Mouse (Mus musculus) CH12.LX (cell line): ENCODE results near the gene 4931428L18Rik. TPM values are rescaled to one million over a fixed set of nuclear protein-coding genes. Genes with fewer than 3 reads are reported as not detected.

Source experiments
- DNase-seq: peaks from one replicate; pipeline ENCODE4 v3.0.0-alpha.2; 2013; ENCODE audit errors: extremely low read depth
- H3K27ac ChIP-seq: 2 replicates; pipeline ENCODE4 v1.5.1; 2012; ENCODE audit warnings: low read depth, mild to moderate bottlenecking, control low read depth, moderate library complexity; ENCODE audit not compliant: insufficient read depth
- H3K27me3 ChIP-seq: replicated peaks from 2 replicates; pipeline ENCODE3; 2012; ENCODE audit warnings: inconsistent platforms
- H3K36me3 ChIP-seq, 2 experiments: replicated peaks in 1 of 2; 2 replicates each; pipeline versions ENCODE3 to v1.6.1; 2012; ENCODE audit warnings: inconsistent platforms in 1 of 2, low read length in 1 of 2, mild to moderate bottlenecking in 1 of 2, mixed read lengths in 1 of 2, moderate library complexity in 1 of 2; ENCODE audit not compliant: control insufficient read depth in 1 of 2, insufficient read depth in 1 of 2
- H3K4me1 ChIP-seq, 2 experiments: 2 replicates each; pipeline ENCODE4 v1.6.1; 2012; ENCODE audit warnings: inconsistent platforms in 1 of 2, moderate library complexity in 1 of 2; ENCODE audit not compliant: insufficient read depth in 2 of 2, control insufficient read depth in 1 of 2
- H3K4me2 ChIP-seq: 2 replicates; pipeline ENCODE4 v1.6.1; 2012; ENCODE audit warnings: low read depth, mild to moderate bottlenecking, control low read depth; ENCODE audit not compliant: poor library complexity, insufficient read depth, severe bottlenecking
- H3K4me3 ChIP-seq, 3 experiments: fragments of 150-350 bp in 1 of 3; sonication (generic) in 1 of 3; replicated peaks in 1 of 3; 2 replicates each; pipeline versions ENCODE3 to v1.5.1; 2011 to 2012; ENCODE audit warnings: low read depth in 2 of 3, low read length in 2 of 3, mild to moderate bottlenecking in 2 of 3, moderate library complexity in 2 of 3, control low read depth in 1 of 3, improper control_type of control experiment in 1 of 3, inconsistent platforms in 1 of 3, mixed read lengths in 1 of 3; ENCODE audit not compliant: poor library complexity in 1 of 3
- H3K79me2 ChIP-seq: replicated peaks from 2 replicates; pipeline ENCODE4 v1.6.1; 2012; ENCODE audit warnings: mild to moderate bottlenecking, moderate library complexity; ENCODE audit not compliant: control insufficient read depth, poor library complexity, insufficient read depth, severe bottlenecking; ENCODE audit errors: extremely low read depth
- H3K9ac ChIP-seq: 2 replicates; pipeline ENCODE4 v1.6.1; 2012; ENCODE audit warnings: low read depth, mild to moderate bottlenecking, control low read depth, moderate library complexity; ENCODE audit not compliant: insufficient read depth
- H3K9me3 ChIP-seq: replicated peaks from 2 replicates; pipeline ENCODE3; 2012; ENCODE audit warnings: low read length, inconsistent platforms, mixed read lengths
- CHD1 ChIP-seq: IDR thresholded peaks from 2 replicates; pipeline ENCODE4 v1.6.1; 2012; ENCODE audit warnings: low read depth, low read length, improper control_type of control experiment, inconsistent platforms
- ELF1 ChIP-seq: IDR thresholded peaks from 2 replicates; pipeline ENCODE4 v1.6.1; 2014; ENCODE audit warnings: low read depth, mild to moderate bottlenecking, inconsistent platforms, low read length, improper control_type of control experiment
- EP300 ChIP-seq: IDR thresholded peaks from 2 replicates; pipeline ENCODE4 v1.6.1; 2011; ENCODE audit warnings: low read length, improper control_type of control experiment
- ETS1 ChIP-seq: conservative IDR thresholded peaks from 2 replicates; pipeline ENCODE4 v1.6.1; 2012; ENCODE audit warnings: low read depth, mild to moderate bottlenecking, inconsistent platforms, low read length, improper control_type of control experiment, moderate library complexity
- GABPA ChIP-seq: IDR thresholded peaks from 2 replicates; pipeline ENCODE4 v1.6.1; 2012; ENCODE audit warnings: low read depth, low read length, improper control_type of control experiment, inconsistent platforms; ENCODE audit not compliant: insufficient replicate concordance
- HCFC1 ChIP-seq: IDR thresholded peaks from 2 replicates; pipeline ENCODE4 v1.6.1; 2012; ENCODE audit warnings: low read depth, mild to moderate bottlenecking, inconsistent platforms, low read length, improper control_type of control experiment
- JUN ChIP-seq: IDR thresholded peaks from 2 replicates; pipeline ENCODE4 v1.6.1; 2011; ENCODE audit warnings: low read depth, mild to moderate bottlenecking, low read length, improper control_type of control experiment, moderate library complexity; ENCODE audit not compliant: insufficient read depth
- MAX ChIP-seq: IDR thresholded peaks from 2 replicates; pipeline ENCODE4 v1.6.1; 2011; ENCODE audit warnings: low read length, improper control_type of control experiment
- MAZ ChIP-seq: IDR thresholded peaks from 2 replicates; pipeline ENCODE4 v1.6.1; 2012; ENCODE audit warnings: low read depth, mild to moderate bottlenecking, inconsistent platforms, low read length, improper control_type of control experiment, moderate library complexity
- MXI1 ChIP-seq: IDR thresholded peaks from 2 replicates; pipeline ENCODE4 v1.6.1; 2011; ENCODE audit warnings: mild to moderate bottlenecking, low read depth, low read length, improper control_type of control experiment
- MYC ChIP-seq: IDR thresholded peaks from 2 replicates; pipeline ENCODE4 v1.6.1; 2011; ENCODE audit warnings: low read depth, mild to moderate bottlenecking, improper control_type of control experiment, low read length
- NELFE ChIP-seq: IDR thresholded peaks from 2 replicates; pipeline ENCODE4 v1.6.1; 2011; ENCODE audit warnings: low read depth, low read length, improper control_type of control experiment
- NRF1 ChIP-seq: IDR thresholded peaks from 2 replicates; pipeline ENCODE4 v1.6.1; 2014; ENCODE audit warnings: low read depth, mild to moderate bottlenecking, inconsistent platforms, low read length, improper control_type of control experiment, moderate library complexity
- PAX5 ChIP-seq: IDR thresholded peaks from 2 replicates; pipeline ENCODE4 v1.6.1; 2012; ENCODE audit warnings: low read length, inconsistent platforms, mixed read lengths
- POLR2A ChIP-seq: IDR thresholded peaks from 2 replicates; pipeline ENCODE4 v1.6.1; 2011; ENCODE audit warnings: low read depth, mild to moderate bottlenecking, improper control_type of control experiment, low read length
- POLR2AphosphoS2 ChIP-seq: IDR thresholded peaks from 2 replicates; pipeline ENCODE4 v1.6.1; 2011; ENCODE audit warnings: low read depth, low read length, improper control_type of control experiment
- SIN3A ChIP-seq: IDR thresholded peaks from 2 replicates; pipeline ENCODE4 v1.6.1; 2012; ENCODE audit warnings: low read length, improper control_type of control experiment, inconsistent platforms
- TCF12 ChIP-seq: IDR thresholded peaks from 2 replicates; pipeline ENCODE4 v1.6.1; 2014; ENCODE audit warnings: low read depth, mild to moderate bottlenecking, inconsistent platforms, low read length, improper control_type of control experiment
- USF1 ChIP-seq: IDR thresholded peaks from 2 replicates; pipeline ENCODE4 v1.6.1; 2014; ENCODE audit warnings: low read depth, mild to moderate bottlenecking, inconsistent platforms, low read length, improper control_type of control experiment
- USF2 ChIP-seq: conservative IDR thresholded peaks from 2 replicates; pipeline ENCODE4 v1.6.1; 2011; ENCODE audit warnings: low read depth, low read length, improper control_type of control experiment
- ZC3H11A ChIP-seq: IDR thresholded peaks from 2 replicates; pipeline ENCODE4 v1.6.1; 2012; ENCODE audit warnings: low read depth, mild to moderate bottlenecking, inconsistent platforms, low read length, improper control_type of control experiment
- ZMIZ1 ChIP-seq: IDR thresholded peaks from 2 replicates; pipeline ENCODE4 v1.6.1; 2012; ENCODE audit warnings: low read depth, mild to moderate bottlenecking, inconsistent platforms, low read length, improper control_type of control experiment
- ZNF384 ChIP-seq: IDR thresholded peaks from 2 replicates; pipeline ENCODE4 v1.6.1; 2012; ENCODE audit warnings: low read depth, low read length, improper control_type of control experiment, inconsistent platforms
- dilution Hi-C: fragments of 300-500 bp; cut with MboI; formaldehyde crosslinking; loops from 2 replicates; pipeline ENCODE4 v1.14.3; 2020; ENCODE audit warnings: low sequenced_read_pairs; ENCODE audit not compliant: extremely low pct_unique_long_range_greater_than_20kb, extremely low pct_ligation_motif_present
- in situ Hi-C: fragments of 300-500 bp; cut with MboI; formaldehyde crosslinking; loops from 3 replicates; pipeline ENCODE4 v1.14.3; 2019; ENCODE audit warnings: low sequenced_read_pairs, low pct_ligation_motif_present, low pct_unique_long_range_greater_than_20kb, mixed read lengths
- polyA plus RNA-seq: library from polyadenylated mRNA; unstranded; fragments of >175 nt; gene quantifications from 2 replicates; pipeline ENCODE4 v1.2.1, GENCODE M21; 2012; ENCODE audit warnings: low read depth; ENCODE audit not compliant: insufficient read length
- total RNA-seq, 2 experiments: library from RNA; depleted of rRNA; stranded (reverse); fragments of 300-350 nt in 1 of 2; fragments of >200 nt in 1 of 2; gene quantifications; 2 replicates each; pipeline ENCODE4 v1.2.3; 2012 to 2014

Gene 4931428L18Rik
- total and polyA plus RNA-seq, 3 experiments, result 4.6 to 11.0 (median 9.3) TPM

- H3K79me2 ChIP-seq, result no peaks in the 10 kb centered on the region
- dilution Hi-C loops, result no loop called here
- TF ChIP-seq ZNF384 (no peak), MYC (no peak), POLR2AphosphoS2 (no peak), PAX5 (no peak), NRF1 (no peak), TCF12 (no peak), USF2 (no peak), USF1 (no peak), MAZ (no peak), POLR2A (no peak), ZC3H11A (no peak), SIN3A (no peak), MXI1 (no peak), MAX (no peak)
- H3K36me3 ChIP-seq, result no peaks in the 10 kb centered on the region
- H3K9me3 ChIP-seq, result no peaks in the 10 kb centered on the region
- H3K4me1 ChIP-seq, result no peaks in the 10 kb centered on the region
- in situ Hi-C loops, result no loop called here
- H3K4me3 ChIP-seq, result no peak overlapping the region
- DNase-seq, result no peak
- no peak overlapping the region for H3K27ac ChIP-seq
- no peak overlapping the region for H3K9ac ChIP-seq
- H3K4me2 ChIP-seq, result peak overlapping the region; percentile 61; the same call in 1 of the 2 replicates
- H3K27me3 ChIP-seq, result no peaks in the 10 kb centered on the region
Observed at GRCm38 (mm10) chr1:31102280-31102679, 120.2 kb downstream of the 4931428L18Rik start.

- no peak for TF ChIP-seq NELFE
- TF ChIP-seq JUN, result no peak
- TF ChIP-seq USF2, result no peak
- TF ChIP-seq ZMIZ1, result no peak
- TF ChIP-seq EP300, result no peak
- TF ChIP-seq MAX, result no peak
- TF ChIP-seq MYC, result no peak
- TF ChIP-seq CHD1, result no peak
- TF ChIP-seq ELF1, result no peak
- TF ChIP-seq ETS1, result no peak
- TF ChIP-seq HCFC1, result no peak
- no peak for TF ChIP-seq GABPA
- no peaks in the 10 kb centered on the region for H3K27me3 ChIP-seq
- no peak overlapping the region for H3K4me3 ChIP-seq
- H3K4me1 ChIP-seq, result no peaks in the 10 kb centered on the region
- H3K36me3 ChIP-seq, result no peaks in the 10 kb centered on the region
- no peak overlapping the region for H3K4me2 ChIP-seq
- in situ Hi-C loops (no loop called here), dilution Hi-C loops (no loop called here)
- no peak for DNase-seq
- no peak overlapping the region for H3K27ac ChIP-seq
- no peaks in the 10 kb centered on the region for H3K79me2 ChIP-seq
- no peak overlapping the region for H3K9ac ChIP-seq
- H3K9me3 ChIP-seq, result no peaks in the 10 kb centered on the region
Observed at GRCm38 (mm10) chr1:31097208-31097607, 125.3 kb downstream of the 4931428L18Rik start.
